Mouse (Mus musculus): ENCODE data around the gene Rxrg.

Gene Rxrg

GRCm38 (mm10) chr1:167598255-167599081, at the start of gene Rxrg:
Rxrg (plus strand) TSS chr1:167598384.
- DNase-seq (ENCODE audit: low spot score in 2 of 2): peak in 1 of 2 experiments; percentile 59

- no peak for DNase-seq (ENCODE audit: low spot score in 2 of 2)
These were observed 48.9 kb upstream of the Rxrg start for GRCm38 (mm10) chr1:167549324-167549723.

GRCm38 (mm10) chr1:167551601-167552000, 46.6 kb upstream of the Rxrg start:
- DNase-seq (ENCODE audit: low spot score in 2 of 2): peak in 1 of 2 experiments; percentile 34

- no peak for DNase-seq (ENCODE audit: low spot score in 2 of 2)
These were observed 44.1 kb upstream of the Rxrg start for GRCm38 (mm10) chr1:167553959-167554526.

GRCm38 (mm10) chr1:167566571-167566970, 31.6 kb upstream of the Rxrg start:
- DNase-seq (ENCODE audit: low spot score in 2 of 2): no peak

- DNase-seq (ENCODE audit: low spot score in 2 of 2): no peak
These were observed 19.1 kb upstream of the Rxrg start for GRCm38 (mm10) chr1:167579131-167579530.

- no peak for DNase-seq (ENCODE audit: low spot score in 2 of 2)
These were observed 15.0 kb upstream of the Rxrg start for GRCm38 (mm10) chr1:167583195-167583594.

- DNase-seq (ENCODE audit: low spot score in 2 of 2): no peak
These were observed 14.3 kb upstream of the Rxrg start for GRCm38 (mm10) chr1:167583888-167584287.

- DNase-seq (ENCODE audit: low spot score in 2 of 2): no peak
These were observed 9.2 kb upstream of the Rxrg start for GRCm38 (mm10) chr1:167588747-167589558.

GRCm38 (mm10) chr1:167592175-167592574, 6.0 kb upstream of the Rxrg start:
- no peak for DNase-seq (ENCODE audit: low spot score in 2 of 2)

- no peak for DNase-seq (ENCODE audit: low spot score in 2 of 2)
These were observed 1.1 kb downstream of the Rxrg start for GRCm38 (mm10) chr1:167599211-167599735.

GRCm38 (mm10) chr1:167608201-167608741, 10.1 kb downstream of the Rxrg start:
- peak; percentile 23 to 43 for DNase-seq (ENCODE audit: low spot score in 2 of 2)

GRCm38 (mm10) chr1:167617131-167617530, 18.9 kb downstream of the Rxrg start:
- no peak for DNase-seq (ENCODE audit: low spot score in 2 of 2)

- DNase-seq (ENCODE audit: low spot score in 2 of 2): no peak
These were observed 19.9 kb downstream of the Rxrg start for GRCm38 (mm10) chr1:167617995-167618489.

GRCm38 (mm10) chr1:167620206-167620795, 22.1 kb downstream of the Rxrg start:
- DNase-seq (ENCODE audit: low spot score in 2 of 2): no peak

- DNase-seq (ENCODE audit: low spot score in 2 of 2): no peak
These were observed 26.9 kb downstream of the Rxrg start for GRCm38 (mm10) chr1:167625098-167625497.

- no peak for DNase-seq (ENCODE audit: low spot score in 2 of 2)
These were observed 33.6 kb downstream of the Rxrg start for GRCm38 (mm10) chr1:167631765-167632164.

- DNase-seq (ENCODE audit: low spot score in 2 of 2): no peak
These were observed 37.5 kb downstream of the Rxrg start for GRCm38 (mm10) chr1:167635702-167636101.

GRCm38 (mm10) chr1:167636948-167637347, 38.8 kb downstream of the Rxrg start:
- peak in 1 of 2 experiments; percentile 85 for DNase-seq (ENCODE audit: low spot score in 2 of 2)

GRCm38 (mm10) chr1:167638053-167638452, 39.9 kb downstream of the Rxrg start:
- peak in 1 of 2 experiments; percentile 11 for DNase-seq (ENCODE audit: low spot score in 2 of 2)

- no peak for DNase-seq (ENCODE audit: low spot score in 2 of 2)
These were observed 40.7 kb downstream of the Rxrg start for GRCm38 (mm10) chr1:167638901-167639300.
